Mouse (Mus musculus): ENCODE data around the gene Nr4a1. TPM values are rescaled to one million over a fixed set of nuclear protein-coding genes. Genes with fewer than 3 reads are reported as not detected.
A peak's percentile ranks its signal among the peaks of the same experiment; 100 is the strongest.

Nr4a1 gene
- total RNA-seq, 2 experiments from 2014 or later, result 30.5 to 49.0 TPM

- intact Hi-C loops (cut with DNase I; ENCODE audit: low total_unique reads), result no loop called here
- peak; percentile 50 for DNase-seq
These were observed 5.9 kb upstream of the Nr4a1 start for GRCm38 (mm10) chr15:101248029-101248710.

GRCm38 (mm10) chr15:101250220-101250800 is 3.8 kb upstream of the Nr4a1 start:
- intact Hi-C loops (cut with DNase I; ENCODE audit: low total_unique reads), result no loop called here
- DNase-seq, result no peak

GRCm38 (mm10) chr15:101251930-101252329 is 2.1 kb upstream of the Nr4a1 start:
- no peak for DNase-seq
- intact Hi-C loops (cut with DNase I; ENCODE audit: low total_unique reads), result no loop called here

GRCm38 (mm10) chr15:101252614-101253013 is 1.5 kb upstream of the Nr4a1 start:
- intact Hi-C loops (cut with DNase I; ENCODE audit: low total_unique reads), result no loop called here
- no peak for DNase-seq

- intact Hi-C loops (cut with DNase I; ENCODE audit: low total_unique reads), result no loop called here
These were observed 545 bp upstream of the Nr4a1 start for GRCm38 (mm10) chr15:101253563-101253885.

GRCm38 (mm10) chr15:101255842-101256462 is 1.9 kb downstream of the Nr4a1 start:
- no peak for DNase-seq
- intact Hi-C loops (cut with DNase I; ENCODE audit: low total_unique reads), result no loop called here

More at GRCm38 (mm10) chr15:101253563-101253885, 545 bp upstream of the Nr4a1 start:
- DNase-seq, result no peak

- intact Hi-C loops (cut with DNase I; ENCODE audit: low total_unique reads), result no loop called here
- no peak for DNase-seq
These were observed 2.6 kb downstream of the Nr4a1 start for GRCm38 (mm10) chr15:101256463-101257206.

- intact Hi-C loops (cut with DNase I; ENCODE audit: low total_unique reads), result no loop called here
- no peak for DNase-seq
These were observed 4.4 kb downstream of the Nr4a1 start for GRCm38 (mm10) chr15:101258420-101258819.

- no peak for DNase-seq
- intact Hi-C loops (cut with DNase I; ENCODE audit: low total_unique reads), result no loop called here
These were observed 5.9 kb downstream of the Nr4a1 start for GRCm38 (mm10) chr15:101259922-101260321.

- intact Hi-C loops (cut with DNase I; ENCODE audit: low total_unique reads), result no loop called here
These were observed 6.3 kb downstream of the Nr4a1 start for GRCm38 (mm10) chr15:101260387-101260786.

GRCm38 (mm10) chr15:101260874-101261622 is 7.0 kb downstream of the Nr4a1 start:
- intact Hi-C loops (cut with DNase I; ENCODE audit: low total_unique reads), result no loop called here
- no peak for DNase-seq

More at GRCm38 (mm10) chr15:101260387-101260786, 6.3 kb downstream of the Nr4a1 start:
- DNase-seq, result peak; percentile 88

GRCm38 (mm10) chr15:101262502-101262901 is 8.4 kb downstream of the Nr4a1 start:
- intact Hi-C loops (cut with DNase I; ENCODE audit: low total_unique reads), result no loop called here
- no peak for DNase-seq

- peak; percentile 96 for DNase-seq
- intact Hi-C loops (cut with DNase I; ENCODE audit: low total_unique reads), result no loop called here
These were observed 12.3 kb downstream of the Nr4a1 start for GRCm38 (mm10) chr15:101266132-101266963.

- intact Hi-C loops (cut with DNase I; ENCODE audit: low total_unique reads), result no loop called here
- no peak for DNase-seq
These were observed 13.3 kb downstream of the Nr4a1 start for GRCm38 (mm10) chr15:101267053-101268032.

GRCm38 (mm10) chr15:101270101-101270820 is 16.2 kb downstream of the Nr4a1 start:
- no peak for DNase-seq
- intact Hi-C loops (cut with DNase I; ENCODE audit: low total_unique reads), result no loop called here

- no peak for DNase-seq
- intact Hi-C loops (cut with DNase I; ENCODE audit: low total_unique reads), result no loop called here
These were observed 17.0 kb downstream of the Nr4a1 start for GRCm38 (mm10) chr15:101271107-101271506.

- intact Hi-C loops (cut with DNase I; ENCODE audit: low total_unique reads), result no loop called here
- no peak for DNase-seq
These were observed 17.4 kb downstream of the Nr4a1 start for GRCm38 (mm10) chr15:101271513-101271912.
